Mouse (Mus musculus) embryonic facial prominence, embryonic 14.5 days (tissue): ENCODE results near the gene Slc24a2. TPM values are rescaled to one million over a fixed set of nuclear protein-coding genes. Genes with fewer than 3 reads are reported as not detected.
A peak's percentile ranks its signal among the peaks of the same experiment; 100 is the strongest.

Experiments used
- ATAC-seq: fragments of 200-750 bp; cut with Nextera tagmentation; 2 replicates; pipeline ENCODE4 v1.8.0; 2017; ENCODE audit warnings: low read depth, moderate number of reproducible peaks, moderate TSS enrichment
- DNase-seq: peaks from one replicate; pipeline ENCODE4 v3.0.0-alpha.2; 2015; ENCODE audit warnings: low spot score
- H3K27ac ChIP-seq: fragments of 300-500 bp; sonication (generic); replicated peaks from 2 replicates; pipeline ENCODE4 v1.5.1; 2014; ENCODE audit warnings: low read depth, mild to moderate bottlenecking, low read length, moderate library complexity
- H3K27me3 ChIP-seq: fragments of 300-500 bp; sonication (generic); replicated peaks from 2 replicates; pipeline ENCODE4 v1.6.1; 2014; ENCODE audit warnings: low read length; ENCODE audit not compliant: control insufficient read depth, insufficient read depth
- H3K36me3 ChIP-seq: fragments of 300-500 bp; sonication (generic); 2 replicates; pipeline ENCODE4 v1.6.1; 2014; ENCODE audit warnings: low read length, mixed read lengths; ENCODE audit not compliant: control insufficient read depth, insufficient read depth
- H3K4me1 ChIP-seq: fragments of 300-500 bp; sonication (generic); 2 replicates; pipeline ENCODE4 v1.6.1; 2014; ENCODE audit warnings: antibody characterized with exemption, low read length; ENCODE audit not compliant: control insufficient read depth, insufficient read depth
- H3K4me2 ChIP-seq: fragments of 300-500 bp; sonication (generic); 2 replicates; pipeline ENCODE4 v1.6.1; 2014; ENCODE audit warnings: low read depth, mild to moderate bottlenecking, low read length, moderate library complexity, mixed read lengths
- H3K4me3 ChIP-seq: fragments of 300-500 bp; sonication (generic); 2 replicates; pipeline ENCODE4 v1.5.1; 2014; ENCODE audit warnings: low read depth, mild to moderate bottlenecking, low read length
- H3K9ac ChIP-seq: fragments of 300-500 bp; sonication (generic); 2 replicates; pipeline ENCODE4 v1.6.1; 2014; ENCODE audit warnings: low read depth, mild to moderate bottlenecking, low read length, moderate library complexity, mixed read lengths
- H3K9me3 ChIP-seq: fragments of 300-500 bp; sonication (generic); 2 replicates; pipeline ENCODE4 v1.6.1; 2016; ENCODE audit warnings: low read length; ENCODE audit not compliant: control insufficient read depth
- WGBS: fragments of 180-500 bp; shearing (Covaris S2); extraction: QIAGEN DNeasy Blood & Tissue Kit; methylation state at CpG from one replicate; pipeline ENCODE4 v1.1.7; 2014; 5-methylcytosine and 5-hydroxymethylcytosine counted together
- polyA plus RNA-seq: library from polyadenylated mRNA; unstranded; fragments of >200 nt; fragmentation: Nextera tagmentation; extraction: Ambion mirVana; gene quantifications from 2 replicates; pipeline ENCODE4 v1.2.1, GENCODE M21; 2014

The Slc24a2 gene
- polyA plus RNA-seq, 1 experiment from 2014 or later, result 0.67 TPM

- 47% methylated on average over 6 of the region's 6 CpGs for WGBS
- no peaks in the 10 kb centered on the region for H3K9me3 ChIP-seq
- DNase-seq (peak; percentile 44), ATAC-seq (peak; percentile 44; the same call in 1 of the 2 replicates)
- no peak overlapping the region for H3K4me2 ChIP-seq
- H3K4me3 ChIP-seq, result no peak overlapping the region
- H3K4me1 ChIP-seq, result no peaks in the 10 kb centered on the region
- no peak overlapping the region for H3K27ac ChIP-seq
- H3K9ac ChIP-seq, result no peak overlapping the region
- H3K27me3 ChIP-seq, result no peaks in the 10 kb centered on the region
- no peaks in the 10 kb centered on the region for H3K36me3 ChIP-seq
Measured at GRCm38 (mm10) chr4:86943296-86943695, 287.0 kb downstream of the Slc24a2 start.

GRCm38 (mm10) chr4:86942656-86943055 is 287.6 kb downstream of the Slc24a2 start:
- no peak for DNase-seq
- no peak for ATAC-seq
- WGBS, result 79% methylated on average over 6 of the region's 6 CpGs
- Histone ChIP-seq H3K9me3 (no peaks in the 10 kb centered on the region), H3K27ac (no peak overlapping the region), H3K4me1 (no peaks in the 10 kb centered on the region), H3K4me3 (no peak overlapping the region), H3K36me3 (no peaks in the 10 kb centered on the region), H3K4me2 (no peak overlapping the region), H3K9ac (no peak overlapping the region), H3K27me3 (no peaks in the 10 kb centered on the region)

GRCm38 (mm10) chr4:86936706-86937105 is 293.6 kb downstream of the Slc24a2 start:
- Histone ChIP-seq H3K9me3 (no peaks in the 10 kb centered on the region), H3K9ac (no peak overlapping the region), H3K4me3 (no peak overlapping the region), H3K4me2 (no peak overlapping the region), H3K27me3 (no peaks in the 10 kb centered on the region), H3K4me1 (no peaks in the 10 kb centered on the region), H3K36me3 (no peaks in the 10 kb centered on the region), H3K27ac (no peak overlapping the region)
- WGBS, result 55% methylated on average over 3 of the region's 3 CpGs
- no peak for ATAC-seq
- DNase-seq, result no peak

- DNase-seq, result no peak
- no peak overlapping the region for H3K4me2 ChIP-seq
- H3K36me3 ChIP-seq, result no peaks in the 10 kb centered on the region
- no peaks in the 10 kb centered on the region for H3K27me3 ChIP-seq
- H3K4me3 ChIP-seq, result no peak overlapping the region
- H3K27ac ChIP-seq, result no peak overlapping the region
- H3K9ac ChIP-seq, result no peak overlapping the region
- no peaks in the 10 kb centered on the region for H3K4me1 ChIP-seq
- ATAC-seq, result no peak
- no peaks in the 10 kb centered on the region for H3K9me3 ChIP-seq
- WGBS, result 93% methylated on average over 9 of the region's 9 CpGs
Measured at GRCm38 (mm10) chr4:86936217-86936616, 294.1 kb downstream of the Slc24a2 start.
